Mouse (Mus musculus) testis, adult 2 months (tissue): ENCODE measurements around the gene Cyp2d10. TPM values are rescaled to one million over a fixed set of nuclear protein-coding genes. Genes with fewer than 3 reads are reported as not detected.

Experiments
- H3K27ac ChIP-seq: fragments of 200-500 bp; 2 replicates; pipeline ENCODE4 v1.5.1; 2012; ENCODE audit warnings: low read depth, low read length; ENCODE audit not compliant: control insufficient read depth, insufficient read depth
- H3K27me3 ChIP-seq: fragments of 200-500 bp; 2 replicates; pipeline ENCODE4 v1.6.1; 2012; ENCODE audit warnings: mild to moderate bottlenecking, low read length, moderate library complexity; ENCODE audit not compliant: control insufficient read depth, insufficient read depth
- H3K36me3 ChIP-seq: fragments of 200-500 bp; 2 replicates; pipeline ENCODE4 v1.6.1; 2012; ENCODE audit warnings: mild to moderate bottlenecking, low read length; ENCODE audit not compliant: control insufficient read depth, insufficient read depth
- H3K4me1 ChIP-seq: fragments of 200-500 bp; 2 replicates; pipeline ENCODE4 v1.6.1; 2012; ENCODE audit warnings: low read length; ENCODE audit not compliant: control insufficient read depth, insufficient read depth
- H3K4me3 ChIP-seq: fragments of 200-500 bp; 2 replicates; pipeline ENCODE4 v1.5.1; 2012; ENCODE audit warnings: low read depth, mild to moderate bottlenecking, low read length, moderate library complexity, mixed read lengths; ENCODE audit not compliant: control insufficient read depth
- CTCF ChIP-seq: fragments of 200-500 bp; IDR thresholded peaks from 2 replicates; pipeline ENCODE4 v1.5.1; 2012; ENCODE audit warnings: low read depth, mild to moderate bottlenecking, inconsistent platforms, low read length, moderate library complexity; ENCODE audit not compliant: control insufficient read depth, insufficient read depth, insufficient replicate concordance
- POLR2A ChIP-seq: fragments of 200-500 bp; IDR thresholded peaks from 2 replicates; pipeline ENCODE4 v1.6.1; 2012; ENCODE audit warnings: low read depth, mild to moderate bottlenecking, inconsistent platforms, low read length, moderate library complexity; ENCODE audit not compliant: control insufficient read depth
- polyA plus RNA-seq: library from polyadenylated mRNA; depleted of rRNA; stranded (reverse); fragments of >200 nt; gene quantifications from 2 replicates; pipeline ENCODE4 v1.2.3, GENCODE M21; 2012

Cyp2d10 gene
- polyA plus RNA-seq, 1 experiment: not detected

DNA sequence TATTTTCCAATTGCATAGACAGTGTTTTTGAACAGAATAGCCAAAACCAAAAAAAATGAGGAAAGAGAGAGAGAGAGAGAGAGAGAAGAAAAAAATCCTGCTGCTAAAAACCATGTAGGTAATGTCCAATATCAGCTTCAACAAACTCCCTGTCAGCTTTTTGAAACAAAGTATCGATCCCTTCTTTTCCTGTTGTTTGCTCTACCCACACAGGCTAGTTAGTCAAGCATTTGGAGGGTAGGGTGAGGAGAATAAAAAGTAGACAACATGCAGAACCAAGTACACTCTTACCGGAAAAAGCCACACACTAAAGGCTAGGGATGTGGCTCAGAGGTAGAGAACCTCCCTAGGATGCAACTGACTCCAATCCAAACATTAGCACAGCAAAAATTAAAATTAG, 21.3 kb downstream of the Cyp2d10 start:
- Histone ChIP-seq H3K36me3 (no peaks in the 10 kb centered on the region), H3K4me3 (no peak overlapping the region), H3K27ac (no peak overlapping the region), H3K27me3 (no peaks in the 10 kb centered on the region), H3K4me1 (peaks cover 3% of the 10 kb centered on the region; the same call in 1 of the 2 replicates)
- TF ChIP-seq POLR2A (no peak), CTCF (no peak)

DNA sequence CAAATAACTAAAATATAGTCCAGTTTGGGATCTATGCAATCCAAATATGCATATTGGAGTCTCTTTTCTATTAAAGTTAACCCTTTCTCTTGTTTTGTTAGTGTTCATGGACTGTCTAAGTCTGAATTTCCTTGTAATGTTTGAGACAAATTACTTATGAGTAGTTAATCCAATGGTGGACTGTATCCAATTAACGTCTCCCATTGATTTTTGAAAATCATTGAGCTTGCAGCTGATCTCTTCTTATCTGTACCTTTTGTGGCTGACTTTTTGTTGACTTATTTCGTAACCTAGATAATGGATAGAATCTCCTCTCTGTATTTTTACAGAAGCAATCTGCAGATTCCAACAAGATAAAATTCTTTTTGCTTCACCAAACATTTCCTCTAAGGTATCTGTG, 24.6 kb downstream of the Cyp2d10 start:
- H3K27ac ChIP-seq: no peak overlapping the region
- H3K27me3 ChIP-seq: no peaks in the 10 kb centered on the region
- H3K4me3 ChIP-seq: no peak overlapping the region
- peaks cover 13% of the 10 kb centered on the region for H3K4me1 ChIP-seq
- TF ChIP-seq CTCF: no peak
- no peak for TF ChIP-seq POLR2A
- no peaks in the 10 kb centered on the region for H3K36me3 ChIP-seq

GRCm38 (mm10) chr15:82380714-82381062, 26.3 kb downstream of the Cyp2d10 start:
- Histone ChIP-seq H3K36me3 (no peaks in the 10 kb centered on the region), H3K27ac (no peak overlapping the region), H3K4me1 (peaks cover 13% of the 10 kb centered on the region), H3K27me3 (no peaks in the 10 kb centered on the region), H3K4me3 (peak overlapping the region; percentile 59; the same call in 1 of the 2 replicates)
- TF ChIP-seq POLR2A (no peak), CTCF (no peak)

- Histone ChIP-seq H3K27ac (peak within 1 kb of the TSS; percentile 73), H3K27me3 (no peaks in the 10 kb centered on the region), H3K4me3 (peak within 1 kb of the TSS; percentile 67), H3K36me3 (no peaks in the 10 kb centered on the region), H3K4me1 (peaks cover 13% of the 10 kb centered on the region)
- TF ChIP-seq CTCF: no peak
- peak; percentile 11; the same call in 1 of the 2 replicates for TF ChIP-seq POLR2A
Observed at GRCm38 (mm10) chr15:82379871-82380713, 26.9 kb downstream of the Cyp2d10 start, which contains the start of gene Cyp2d22. TSS of gene Cyp2d22 (minus strand) at chr15:82380260.

- Histone ChIP-seq H3K27me3 (no peaks in the 10 kb centered on the region), H3K4me3 (peak overlapping the region; percentile 67), H3K36me3 (no peaks in the 10 kb centered on the region), H3K4me1 (peaks cover 13% of the 10 kb centered on the region), H3K27ac (peak overlapping the region; percentile 73)
- no peak for TF ChIP-seq POLR2A
- no peak for TF ChIP-seq CTCF
Observed at GRCm38 (mm10) chr15:82379511-82379870, 27.5 kb downstream of the Cyp2d10 start.

GRCm38 (mm10) chr15:82378261-82379180, 28.5 kb downstream of the Cyp2d10 start:
- peak overlapping the region; percentile 73 for H3K27ac ChIP-seq

DNA sequence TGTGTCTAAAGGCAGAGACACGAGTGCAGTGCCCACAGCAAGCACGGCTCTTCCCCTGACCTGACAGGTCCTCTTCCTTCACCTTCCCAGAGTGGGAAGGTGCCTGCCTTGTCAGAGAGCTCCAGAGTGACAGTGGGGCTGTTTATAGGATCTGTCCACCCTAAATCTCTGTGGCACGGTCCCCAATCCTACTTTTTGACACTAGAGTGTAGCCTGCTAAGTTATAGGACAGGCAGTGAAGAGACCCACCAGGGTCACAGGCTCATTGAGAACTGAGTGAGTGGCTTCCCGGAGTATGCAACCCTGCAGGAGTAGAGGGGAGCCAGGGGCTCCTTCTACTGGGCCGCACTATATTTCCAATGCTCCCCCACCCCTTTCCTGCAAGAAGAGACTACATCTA, 29.3 kb downstream of the Cyp2d10 start:
- no peaks in the 10 kb centered on the region for H3K27me3 ChIP-seq
- peaks cover 13% of the 10 kb centered on the region for H3K4me1 ChIP-seq
- no peak overlapping the region for H3K4me3 ChIP-seq
- no peaks in the 10 kb centered on the region for H3K36me3 ChIP-seq
- H3K27ac ChIP-seq: no peak overlapping the region
- TF ChIP-seq POLR2A (no peak), CTCF (no peak)

More at GRCm38 (mm10) chr15:82378261-82379180, 28.5 kb downstream of the Cyp2d10 start:
- no peaks in the 10 kb centered on the region for H3K36me3 ChIP-seq
- TF ChIP-seq CTCF (no peak), POLR2A (no peak)
- peaks cover 13% of the 10 kb centered on the region for H3K4me1 ChIP-seq
- H3K27me3 ChIP-seq: no peaks in the 10 kb centered on the region
- H3K4me3 ChIP-seq: no peak overlapping the region
